Mouse (Mus musculus): Measurements from ENCODE around the gene Sat2.

Sat2 gene

GRCm38 (mm10) chr11:69632284-69633089 lies 10.7 kb downstream of the Sat2 start, which contains the start of gene Fxr2:
Fxr2 (plus strand) TSS chr11:69632990.
- peak; percentile 100 for DNase-seq (ENCODE audit: low read depth, low spot score)

GRCm38 (mm10) chr11:69633128-69633866 lies 11.5 kb downstream of the Sat2 start:
- DNase-seq (ENCODE audit: low read depth, low spot score) = peak; percentile 18

GRCm38 (mm10) chr11:69635471-69635870 lies 13.6 kb downstream of the Sat2 start:
- no peak for DNase-seq (ENCODE audit: low read depth, low spot score)

- DNase-seq (ENCODE audit: low read depth, low spot score) = no peak
Measured at GRCm38 (mm10) chr11:69645860-69646259, 24.0 kb downstream of the Sat2 start.

- no peak for DNase-seq (ENCODE audit: low read depth, low spot score)
Measured at GRCm38 (mm10) chr11:69653399-69653798, 31.6 kb downstream of the Sat2 start.

GRCm38 (mm10) chr11:69654760-69655159 lies 32.9 kb downstream of the Sat2 start:
- no peak for DNase-seq (ENCODE audit: low read depth, low spot score)

- peak; percentile 46 for DNase-seq (ENCODE audit: low read depth, low spot score)
Measured at GRCm38 (mm10) chr11:69655264-69656064, 33.6 kb downstream of the Sat2 start, which contains the start of gene Sox15. Sox15 (plus strand) TSS chr11:69655314.

- no peak for DNase-seq (ENCODE audit: low read depth, low spot score)
Measured at GRCm38 (mm10) chr11:69656065-69656455, 34.2 kb downstream of the Sat2 start.

- peak; percentile 61 for DNase-seq (ENCODE audit: low read depth, low spot score)
Measured at GRCm38 (mm10) chr11:69656617-69657461, 35.0 kb downstream of the Sat2 start.

- DNase-seq (ENCODE audit: low read depth, low spot score) = no peak
Measured at GRCm38 (mm10) chr11:69657462-69657881, 35.6 kb downstream of the Sat2 start.

GRCm38 (mm10) chr11:69661221-69661881 lies 39.5 kb downstream of the Sat2 start:
- DNase-seq (ENCODE audit: low read depth, low spot score) = no peak

- peak; percentile 99 for DNase-seq (ENCODE audit: low read depth, low spot score)
Measured at GRCm38 (mm10) chr11:69662213-69662966, 40.6 kb downstream of the Sat2 start, which contains the start of gene Mpdu1. Mpdu1 (minus strand) TSS chr11:69662642.

GRCm38 (mm10) chr11:69662967-69663671 lies 41.3 kb downstream of the Sat2 start:
- no peak for DNase-seq (ENCODE audit: low read depth, low spot score)

GRCm38 (mm10) chr11:69663795-69664194 lies 42.0 kb downstream of the Sat2 start:
- DNase-seq (ENCODE audit: low read depth, low spot score) = no peak

- DNase-seq (ENCODE audit: low read depth, low spot score) = no peak
Measured at GRCm38 (mm10) chr11:69664841-69665240, 43.0 kb downstream of the Sat2 start.

- no peak for DNase-seq (ENCODE audit: low read depth, low spot score)
Measured at GRCm38 (mm10) chr11:69665457-69665960, 43.7 kb downstream of the Sat2 start.

GRCm38 (mm10) chr11:69665961-69666664 lies 44.3 kb downstream of the Sat2 start, which contains the start of gene Cd68:
Cd68 (minus strand) TSS chr11:69666153.
- peak; percentile 79 for DNase-seq (ENCODE audit: low read depth, low spot score)

GRCm38 (mm10) chr11:69666665-69667005 lies 44.8 kb downstream of the Sat2 start:
- DNase-seq (ENCODE audit: low read depth, low spot score) = no peak

Data from CD4-positive helper T cell, adult 2 months (primary cell).